Mouse (Mus musculus) MEL (cell line): ENCODE measurements around the gene Kif12.

ENCODE experiments used
- CTCF ChIP-seq, 3 experiments: IDR thresholded peaks in 2 of 3; conservative IDR thresholded peaks in 1 of 3; 2 replicates each; pipeline ENCODE4 v1.5.1; 2011 to 2012; ENCODE audit warnings: low read length in 3 of 3, low read depth in 2 of 3, mild to moderate bottlenecking in 2 of 3, improper control_type of control experiment in 1 of 3, inconsistent platforms in 1 of 3, mixed read lengths in 1 of 3, moderate library complexity in 1 of 3; ENCODE audit not compliant: control insufficient read depth in 1 of 3, insufficient read depth in 1 of 3, poor library complexity in 1 of 3, severe bottlenecking in 1 of 3
- JUND ChIP-seq: IDR thresholded peaks from 2 replicates; pipeline ENCODE4 v1.6.1; 2011; ENCODE audit warnings: low read depth, mild to moderate bottlenecking, improper control_type of control experiment, low read length
- POLR2A ChIP-seq, 2 experiments: IDR thresholded peaks; 2 replicates each; pipeline ENCODE4 v1.6.1; 2011 to 2012; ENCODE audit warnings: low read length in 2 of 2, mild to moderate bottlenecking in 2 of 2, control low read depth in 1 of 2, improper control_type of control experiment in 1 of 2, low read depth in 1 of 2, moderate library complexity in 1 of 2; ENCODE audit not compliant: control insufficient read depth in 1 of 2, insufficient read depth in 1 of 2, poor library complexity in 1 of 2
- POLR2AphosphoS2 ChIP-seq: IDR thresholded peaks from 2 replicates; pipeline ENCODE4 v1.6.1; 2011; ENCODE audit warnings: low read length, improper control_type of control experiment

GRCm38 (mm10) chr4:63129891-63130624, 41.9 kb downstream of the Kif12 start:
- TF ChIP-seq JUND, result no peak
- TF ChIP-seq CTCF (IDR thresholded peaks at IDR 0.05 in 2 of 3, conservative IDR thresholded peaks at IDR 0.05 in 1 of 3; ENCODE audit: control insufficient read depth in 1 of 3, insufficient read depth in 1 of 3, low read depth in 2 of 3, low read length in 3 of 3, poor library complexity in 1 of 3, severe bottlenecking in 1 of 3), result no peak
- no peak for TF ChIP-seq POLR2A (IDR thresholded peaks at IDR 0.05; ENCODE audit: control insufficient read depth in 1 of 2, insufficient read depth in 1 of 2, low read depth in 1 of 2, low read length in 2 of 2, poor library complexity in 1 of 2)
- TF ChIP-seq POLR2AphosphoS2, result no peak
